ENCODE assay signal across 12 mouse cellular contexts in genomic region chr1:193334546-193334945, GRCm38 (mm10). TPM values are rescaled to one million over a fixed set of nuclear protein-coding genes. Genes with fewer than 3 reads are reported as not detected.
DNase-seq lines count a peak whose midpoint lies in the region; ATAC-seq and TF ChIP-seq lines count a peak whose summit lies in the region.
"Had no signal": no experiment of that assay in that cellular context is flagged by ENCODE, and none has a peak within 500 bp of the region (broad histone marks: within the 10 kb centered on the region; RNA-seq: fewer than 3 reads in every experiment).

No protein-coding gene starts in this region.

- peak; percentile 23 to 38 for DNase-seq in frontal cortex, postnatal 36 days (ENCODE audit: low spot score in 2 of 2)
- no peak for DNase-seq in frontal cortex, adult 2 months (ENCODE audit: extremely low spot score in 1 of 2, low spot score in 1 of 2)
- no peak for DNase-seq in left cerebral cortex, adult 2 months (ENCODE audit: extremely low spot score in 1 of 2, low spot score in 2 of 2)
- no peak for DNase-seq in left cerebral cortex, adult 18-20 months (ENCODE audit: low spot score in 2 of 2)
- peak; percentile 32 for DNase-seq in embryonic facial prominence, embryonic 11.5 days (ENCODE audit: low spot score)
- DNase-seq in cerebellum, adult 2 months = no peak
- no peak for DNase-seq in liver, postnatal 0 days

- no peak for TF ChIP-seq EP300 in liver, postnatal 0 days (IDR thresholded peaks at IDR 0.05; ENCODE audit: low read depth)

- TF ChIP-seq POLR2A in cerebellum, adult 2 months (IDR thresholded peaks at IDR 0.05; ENCODE audit: borderline replicate concordance, insufficient read depth, low read length) = no peak

- TF ChIP-seq CTCF in left cerebral cortex, adult 2 months (IDR thresholded peaks at IDR 0.05) = no peak
- TF ChIP-seq CTCF in cerebellum, adult 2 months (IDR thresholded peaks at IDR 0.05; ENCODE audit: borderline replicate concordance, insufficient read depth, low read depth, low read length) = no peak
- TF ChIP-seq CTCF in liver, postnatal 0 days (IDR thresholded peaks at IDR 0.05; ENCODE audit: low read depth) = no peak

- no peaks in the 10 kb centered on the region for H3K27me3 ChIP-seq in embryonic facial prominence, embryonic 11.5 days (ENCODE audit: control insufficient read depth, insufficient read depth, low read length)
- no peaks in the 10 kb centered on the region for H3K27me3 ChIP-seq in midbrain, embryonic 15.5 days (replicated peaks)
- H3K27me3 ChIP-seq in cerebellum, adult 2 months (ENCODE audit: control insufficient read depth, insufficient read depth, low read length) = no peaks in the 10 kb centered on the region
- no peaks in the 10 kb centered on the region for H3K27me3 ChIP-seq in liver, postnatal 0 days (ENCODE audit: insufficient read depth, low read length)
- H3K27me3 ChIP-seq: midbrain, embryonic 12.5 days had no signal

- H3K27ac ChIP-seq in left cerebral cortex, adult 2 months = peak overlapping the region; percentile 15; the same call in 1 of the 2 replicates
- H3K27ac ChIP-seq in embryonic facial prominence, embryonic 11.5 days (replicated peaks; ENCODE audit: low read depth, low read length) = no peak overlapping the region
- no peak overlapping the region for H3K27ac ChIP-seq in midbrain, embryonic 15.5 days
- no peak overlapping the region for H3K27ac ChIP-seq in cerebellum, adult 2 months (ENCODE audit: insufficient read depth, low read length)
- no peak overlapping the region for H3K27ac ChIP-seq in liver, postnatal 0 days (ENCODE audit: low read depth)
- H3K27ac ChIP-seq: midbrain, embryonic 12.5 days had no signal

- H3K9me3 ChIP-seq in embryonic facial prominence, embryonic 11.5 days (replicated peaks; ENCODE audit: control insufficient read depth, low read length) = no peaks in the 10 kb centered on the region
- H3K9me3 ChIP-seq in midbrain, embryonic 15.5 days = no peaks in the 10 kb centered on the region
- H3K9me3 ChIP-seq in liver, postnatal 0 days (ENCODE audit: low read length) = no peaks in the 10 kb centered on the region
- H3K9me3 ChIP-seq: midbrain, embryonic 12.5 days had no signal

- 83% methylated on average over 6 of the region's 6 CpGs for WGBS in embryonic facial prominence, embryonic 11.5 days
- 60% methylated on average over 6 of the region's 6 CpGs for WGBS in midbrain, embryonic 15.5 days
- 77% methylated on average over 6 of the region's 6 CpGs for WGBS in cerebellum, adult 2 months
- WGBS in liver, postnatal 0 days (ENCODE audit: insufficient replicate concordance) = 89% methylated on average over 6 of the region's 6 CpGs

- H3K9ac ChIP-seq in embryonic facial prominence, embryonic 11.5 days (replicated peaks; ENCODE audit: low read length) = no peak overlapping the region
- H3K9ac ChIP-seq in midbrain, embryonic 15.5 days = no peak overlapping the region
- no peak overlapping the region for H3K9ac ChIP-seq in liver, postnatal 0 days (replicated peaks)
- H3K9ac ChIP-seq: midbrain, embryonic 12.5 days had no signal

- H3K4me3 ChIP-seq in left cerebral cortex, adult 2 months = no peak overlapping the region
- no peak overlapping the region for H3K4me3 ChIP-seq in embryonic facial prominence, embryonic 11.5 days (ENCODE audit: low read depth, low read length)
- no peak overlapping the region for H3K4me3 ChIP-seq in midbrain, embryonic 15.5 days
- H3K4me3 ChIP-seq in cerebellum, adult 2 months (replicated peaks; ENCODE audit: insufficient read depth, low read depth, low read length) = no peak overlapping the region
- no peak overlapping the region for H3K4me3 ChIP-seq in liver, postnatal 0 days (ENCODE audit: low read depth, low read length)
- H3K4me3 ChIP-seq: erythroblast, embryonic 14.5 days; midbrain, embryonic 12.5 days had no signal

- H3K4me1 ChIP-seq in embryonic facial prominence, embryonic 11.5 days (ENCODE audit: control insufficient read depth, insufficient read depth, low read length) = no peaks in the 10 kb centered on the region; the same call in 1 of the 2 replicates
- peaks cover 31% of the 10 kb centered on the region for H3K4me1 ChIP-seq in midbrain, embryonic 15.5 days
- peaks cover 58% of the 10 kb centered on the region for H3K4me1 ChIP-seq in cerebellum, adult 2 months (ENCODE audit: control insufficient read depth, insufficient read depth, low read length)
- peaks cover 2% of the 10 kb centered on the region; the same call in 1 of the 2 replicates for H3K4me1 ChIP-seq in liver, postnatal 0 days (ENCODE audit: insufficient read depth)

- intact Hi-C loops in left cerebral cortex, adult 2 months (cut with DNase I) = loop anchor here (5.0 kb wide), 1 partner anchor 113 kb away; no protein-coding TSS in a partner anchor

- ATAC-seq in embryonic facial prominence, embryonic 11.5 days (replicated peaks; ENCODE audit: insufficient number of reproducible peaks, low FRiP score, low TSS enrichment, low read depth) = no peak
- ATAC-seq in midbrain, embryonic 15.5 days (replicated peaks) = peak; percentile 31; the same call in 1 of the 2 replicates
- ATAC-seq in liver, postnatal 0 days = no peak
- ATAC-seq: intestine, postnatal 0 days had no signal

- H3K36me3 ChIP-seq in embryonic facial prominence, embryonic 11.5 days (replicated peaks; ENCODE audit: control insufficient read depth, insufficient read depth, low read depth, low read length) = no peaks in the 10 kb centered on the region
- H3K36me3 ChIP-seq in midbrain, embryonic 15.5 days (replicated peaks) = no peaks in the 10 kb centered on the region
- H3K36me3 ChIP-seq in liver, postnatal 0 days (replicated peaks; ENCODE audit: insufficient read depth, low read length) = no peaks in the 10 kb centered on the region
- H3K36me3 ChIP-seq: midbrain, embryonic 12.5 days had no signal

- no peak overlapping the region for H3K4me2 ChIP-seq in embryonic facial prominence, embryonic 11.5 days (ENCODE audit: low read depth, low read length)
- no peak overlapping the region for H3K4me2 ChIP-seq in midbrain, embryonic 15.5 days
- no peak overlapping the region for H3K4me2 ChIP-seq in liver, postnatal 0 days (ENCODE audit: low read depth, low read length)
- H3K4me2 ChIP-seq: midbrain, embryonic 12.5 days had no signal

RNA-seq across cellular contexts. Expression of gene Camk1g, which starts 35.6 kb away (rescaled TPM):
- polyA plus RNA-seq in frontal cortex, adult 2 months (2012; rRNA removed) = 28.4 and 35.9 TPM in 2 replicates
- total RNA-seq in left cerebral cortex, adult 2 months (2021) = 10 to 100 TPM; 41.7 to 47.6 TPM
- total RNA-seq in left cerebral cortex, adult 18-20 months (2021) = 10 to 100 TPM; 38.1 to 38.2 TPM
- 21.6 and 21.9 TPM in 2 replicates for polyA plus RNA-seq in embryonic facial prominence, embryonic 11.5 days (2014; fragmentation: Nextera tagmentation; extraction: Ambion mirVana)
- 54.4 and 57.0 TPM in 2 replicates for polyA plus RNA-seq in midbrain, embryonic 15.5 days (2015; fragmentation: Nextera tagmentation; extraction: Ambion mirVana)
- 23.4 and 26.4 TPM in 2 replicates for polyA plus RNA-seq in cerebellum, adult 2 months (2012; rRNA removed)
- polyA plus RNA-seq in liver, postnatal 0 days (2015; fragmentation: Nextera tagmentation; extraction: Ambion mirVana) = 0.15 and 0.24 TPM in 2 replicates
- total RNA-seq: neutrophil, adult 5-6 weeks had no signal
- polyA plus RNA-seq: erythroblast, embryonic 14.5 days had no signal

Comparison
In these comparisons a context has a peak if more than half of its experiments do, and no peak if none do; other contexts are left out.
1. DNase-seq: peak in frontal cortex, postnatal 36 days (2 of 2) and embryonic facial prominence, embryonic 11.5 days (single experiment); none in frontal cortex, adult 2 months (0 of 2), left cerebral cortex, adult 2 months (0 of 2), left cerebral cortex, adult 18-20 months (0 of 2), cerebellum, adult 2 months (0 of 2) and liver, postnatal 0 days (single experiment).
2. RNA of gene Camk1g, which starts 35.6 kb away (polyA plus RNA-seq): 54.4 to 57.0 TPM in midbrain, embryonic 15.5 days, 28.4 to 35.9 TPM in frontal cortex, adult 2 months, 23.4 to 26.4 TPM in cerebellum, adult 2 months and 21.6 to 21.9 TPM in embryonic facial prominence, embryonic 11.5 days; 0.15 to 0.24 TPM in liver, postnatal 0 days; every median in the first group is over 10 times any median in the second.